Mouse (Mus musculus) MEL (cell line): ENCODE measurements around the gene Angptl2. TPM values are rescaled to one million over a fixed set of nuclear protein-coding genes. Genes with fewer than 3 reads are reported as not detected.
"Not testable (repeated sequence)": the region's sequence is repeated elsewhere in the genome, so short reads cannot be mapped to it uniquely, and the experiment has no call there.

Source experiments
- DNase-seq: peaks from one replicate; pipeline ENCODE4 v3.0.0; 2011; ENCODE audit warnings: low read depth, low spot score
- H3K27ac ChIP-seq: 2 replicates; pipeline ENCODE4 v1.5.1; 2012; ENCODE audit warnings: low read depth, mild to moderate bottlenecking, control low read depth, low read length, moderate library complexity; ENCODE audit not compliant: control insufficient read depth
- H3K27me3 ChIP-seq, 2 experiments: fragments of 150-350 bp in 1 of 2; sonication (generic) in 1 of 2; 2 replicates each; pipeline ENCODE4 v1.6.1; 2012; ENCODE audit warnings: low read length in 2 of 2, mild to moderate bottlenecking in 2 of 2, improper control_type of control experiment in 1 of 2, moderate library complexity in 1 of 2; ENCODE audit not compliant: insufficient read depth in 2 of 2, control insufficient read depth in 1 of 2
- H3K36me3 ChIP-seq, 2 experiments: 2 replicates each; pipeline ENCODE4 v1.6.1; 2012 to 2014; ENCODE audit warnings: low read length in 2 of 2, improper control_type of control experiment in 1 of 2, inconsistent platforms in 1 of 2, mild to moderate bottlenecking in 1 of 2; ENCODE audit not compliant: insufficient read depth in 2 of 2, control insufficient read depth in 1 of 2
- H3K4me1 ChIP-seq, 2 experiments: fragments of 150-350 bp in 1 of 2; sonication (generic) in 1 of 2; 2 replicates each; pipeline ENCODE4 v1.6.1; 2012; ENCODE audit warnings: low read length in 2 of 2, improper control_type of control experiment in 1 of 2, mild to moderate bottlenecking in 1 of 2; ENCODE audit not compliant: insufficient read depth in 2 of 2, control insufficient read depth in 1 of 2
- H3K4me3 ChIP-seq, 2 experiments: fragments of 150-350 bp in 1 of 2; sonication (generic) in 1 of 2; 2 replicates each; pipeline ENCODE4 v1.5.1; 2012; ENCODE audit warnings: low read depth in 2 of 2, low read length in 2 of 2, mild to moderate bottlenecking in 2 of 2, moderate library complexity in 2 of 2, control low read depth in 1 of 2, improper control_type of control experiment in 1 of 2; ENCODE audit not compliant: control insufficient read depth in 1 of 2, insufficient read depth in 1 of 2
- H3K79me2 ChIP-seq: 2 replicates; pipeline ENCODE4 v1.6.1; 2012; ENCODE audit warnings: mild to moderate bottlenecking, low read length, moderate library complexity; ENCODE audit not compliant: control insufficient read depth, poor library complexity, insufficient read depth
- H3K9ac ChIP-seq: 2 replicates; pipeline ENCODE4 v1.6.1; 2012; ENCODE audit warnings: low read depth, mild to moderate bottlenecking, control low read depth, low read length, moderate library complexity; ENCODE audit not compliant: control insufficient read depth, poor library complexity, severe bottlenecking
- H3K9me3 ChIP-seq: fragments of 150-350 bp; sonication (generic); replicated peaks from 2 replicates; pipeline ENCODE4 v1.6.1; 2012; ENCODE audit warnings: mild to moderate bottlenecking, low read length, improper control_type of control experiment, moderate library complexity; ENCODE audit not compliant: insufficient read depth
- BHLHE40 ChIP-seq: IDR thresholded peaks from 2 replicates; pipeline ENCODE4 v1.6.1; 2012; ENCODE audit warnings: low read depth, mild to moderate bottlenecking, inconsistent platforms, low read length, improper control_type of control experiment, borderline replicate concordance
- CHD1 ChIP-seq: IDR thresholded peaks from 2 replicates; pipeline ENCODE4 v1.6.1; 2012; ENCODE audit warnings: low read depth, mild to moderate bottlenecking, inconsistent platforms, low read length, improper control_type of control experiment
- CTCF ChIP-seq, 3 experiments: IDR thresholded peaks in 2 of 3; conservative IDR thresholded peaks in 1 of 3; 2 replicates each; pipeline ENCODE4 v1.5.1; 2011 to 2012; ENCODE audit warnings: low read length in 3 of 3, low read depth in 2 of 3, mild to moderate bottlenecking in 2 of 3, improper control_type of control experiment in 1 of 3, inconsistent platforms in 1 of 3, mixed read lengths in 1 of 3, moderate library complexity in 1 of 3; ENCODE audit not compliant: control insufficient read depth in 1 of 3, insufficient read depth in 1 of 3, poor library complexity in 1 of 3, severe bottlenecking in 1 of 3
- E2F4 ChIP-seq: IDR thresholded peaks from 2 replicates; pipeline ENCODE4 v1.6.1; 2011; ENCODE audit warnings: low read depth, low read length, improper control_type of control experiment, borderline replicate concordance
- ELF1 ChIP-seq: IDR thresholded peaks from 2 replicates; pipeline ENCODE4 v1.6.1; 2014; ENCODE audit warnings: low read depth, mild to moderate bottlenecking, inconsistent platforms, low read length, improper control_type of control experiment, moderate library complexity
- HCFC1 ChIP-seq: IDR thresholded peaks from 2 replicates; pipeline ENCODE4 v1.6.1; 2012; ENCODE audit warnings: low read depth, mild to moderate bottlenecking, inconsistent platforms, low read length, improper control_type of control experiment, moderate library complexity
- JUND ChIP-seq: IDR thresholded peaks from 2 replicates; pipeline ENCODE4 v1.6.1; 2011; ENCODE audit warnings: low read depth, mild to moderate bottlenecking, improper control_type of control experiment, low read length
- MAZ ChIP-seq: IDR thresholded peaks from 2 replicates; pipeline ENCODE4 v1.6.1; 2012; ENCODE audit warnings: low read depth, mild to moderate bottlenecking, inconsistent platforms, low read length, improper control_type of control experiment
- MEF2A ChIP-seq: IDR thresholded peaks from 2 replicates; pipeline ENCODE4 v1.6.1; 2014; ENCODE audit warnings: low read depth, mild to moderate bottlenecking, inconsistent platforms, low read length, improper control_type of control experiment; ENCODE audit not compliant: poor library complexity, insufficient replicate concordance, severe bottlenecking; ENCODE audit errors: extremely low read depth
- MXI1 ChIP-seq: IDR thresholded peaks from 2 replicates; pipeline ENCODE4 v1.6.1; 2011; ENCODE audit warnings: mild to moderate bottlenecking, low read depth, low read length, improper control_type of control experiment
- MYC ChIP-seq: IDR thresholded peaks from 2 replicates; pipeline ENCODE4 v1.6.1; 2011; ENCODE audit warnings: low read depth, mild to moderate bottlenecking, low read length, improper control_type of control experiment, moderate library complexity
- POLR2AphosphoS2 ChIP-seq: IDR thresholded peaks from 2 replicates; pipeline ENCODE4 v1.6.1; 2011; ENCODE audit warnings: low read length, improper control_type of control experiment
- RCOR1 ChIP-seq: IDR thresholded peaks from 2 replicates; pipeline ENCODE4 v1.6.1; 2012; ENCODE audit warnings: low read depth, mild to moderate bottlenecking, inconsistent platforms, low read length, improper control_type of control experiment
- SMC3 ChIP-seq: IDR thresholded peaks from 2 replicates; pipeline ENCODE4 v1.6.1; 2011; ENCODE audit warnings: low read depth, low read length, improper control_type of control experiment
- TCF12 ChIP-seq: IDR thresholded peaks from 2 replicates; pipeline ENCODE4 v1.6.1; 2014; ENCODE audit warnings: low read depth, mild to moderate bottlenecking, inconsistent platforms, low read length, improper control_type of control experiment, moderate library complexity
- UBTF ChIP-seq: IDR thresholded peaks from 2 replicates; pipeline ENCODE4 v1.6.1; 2012; ENCODE audit warnings: low read depth, mild to moderate bottlenecking, inconsistent platforms, low read length, improper control_type of control experiment, moderate library complexity, borderline replicate concordance; ENCODE audit not compliant: insufficient read depth
- USF1 ChIP-seq: IDR thresholded peaks from 2 replicates; pipeline ENCODE4 v1.6.1; 2014; ENCODE audit warnings: low read depth, mild to moderate bottlenecking, inconsistent platforms, low read length, improper control_type of control experiment, moderate library complexity
- USF2 ChIP-seq, 2 experiments: IDR thresholded peaks; 2 replicates each; pipeline ENCODE4 v1.6.1; 2011 to 2012; ENCODE audit warnings: improper control_type of control experiment in 2 of 2, low read length in 2 of 2, borderline replicate concordance in 1 of 2, inconsistent platforms in 1 of 2, low read depth in 1 of 2, mild to moderate bottlenecking in 1 of 2; ENCODE audit not compliant: insufficient read depth in 1 of 2
- ZKSCAN1 ChIP-seq: IDR thresholded peaks from 2 replicates; pipeline ENCODE4 v1.6.1; 2012; ENCODE audit warnings: low read depth, mild to moderate bottlenecking, inconsistent platforms, low read length, improper control_type of control experiment, moderate library complexity
- ZNF384 ChIP-seq: IDR thresholded peaks from 2 replicates; pipeline ENCODE4 v1.6.1; 2012; ENCODE audit warnings: low read depth, mild to moderate bottlenecking, inconsistent platforms, low read length, improper control_type of control experiment
- polyA plus RNA-seq, 2 experiments: library from polyadenylated mRNA; stranded (reverse) in 1 of 2; unstranded in 1 of 2; fragments of >175 nt in 1 of 2; fragments of >200 nt in 1 of 2; gene quantifications; 2 replicates each; pipeline versions ENCODE4 v1.2.1 to v1.2.4; 2012; ENCODE audit warnings: low replicate concordance in 2 of 2, low read depth in 1 of 2; ENCODE audit not compliant: insufficient read length in 2 of 2, insufficient read depth in 1 of 2, missing spikeins in 1 of 2
- total RNA-seq: library from RNA; depleted of rRNA; stranded (reverse); fragments of 300-350 nt; gene quantifications from 2 replicates; pipeline ENCODE4 v1.2.3, GENCODE M21; 2012

Angptl2 gene
- total and polyA plus RNA-seq, 3 experiments: 0.08 TPM; not detected in 2

DNA sequence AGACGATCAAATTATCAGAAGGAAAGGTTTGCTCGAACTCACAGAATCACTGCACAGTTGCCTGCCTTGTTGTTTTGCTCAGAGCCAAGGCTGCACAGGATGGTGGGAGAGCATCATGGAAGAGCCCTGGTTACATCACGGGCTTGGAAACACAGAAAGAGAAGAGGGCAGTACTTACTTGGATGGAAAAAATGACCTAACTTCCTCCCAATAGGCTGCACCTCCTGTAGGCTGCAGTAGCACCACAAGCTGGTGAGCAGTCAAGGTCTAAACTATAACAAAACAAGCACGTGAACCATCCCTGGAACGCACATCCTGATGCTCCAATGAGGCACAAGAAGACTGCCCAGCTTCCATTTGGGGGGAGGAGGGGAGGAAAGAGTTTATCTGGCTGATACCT is 7.7 kb upstream of the Angptl2 start:
- Histone ChIP-seq H3K79me2 (no peaks in the 10 kb centered on the region), H3K4me1 (no peaks in the 10 kb centered on the region), H3K27ac (no peak overlapping the region), H3K27me3 (no peaks in the 10 kb centered on the region), H3K36me3 (no peaks in the 10 kb centered on the region), H3K9ac (no peak overlapping the region), H3K4me3 (no peak overlapping the region), H3K9me3 (no peaks in the 10 kb centered on the region)
- TF ChIP-seq ZNF384: no peak
- no peak for TF ChIP-seq TCF12
- TF ChIP-seq ELF1: no peak
- TF ChIP-seq SMC3: no peak
- TF ChIP-seq UBTF: no peak
- no peak for DNase-seq

GRCm38 (mm10) chr2:33210841-33211240 is 5.0 kb upstream of the Angptl2 start:
- H3K4me1 ChIP-seq: no peaks in the 10 kb centered on the region
- H3K79me2 ChIP-seq: no peaks in the 10 kb centered on the region
- H3K27ac ChIP-seq: no peak overlapping the region
- no peaks in the 10 kb centered on the region for H3K36me3 ChIP-seq
- no peak overlapping the region for H3K9ac ChIP-seq
- H3K9me3 ChIP-seq: no peaks in the 10 kb centered on the region
- no peak for DNase-seq
- no peak overlapping the region for H3K4me3 ChIP-seq
- H3K27me3 ChIP-seq: no peaks in the 10 kb centered on the region
- no peak for TF ChIP-seq ZNF384
- TF ChIP-seq E2F4: no peak
- TF ChIP-seq HCFC1: no peak
- TF ChIP-seq, all 39 proteins: peak for 0

GRCm38 (mm10) chr2:33211263-33211662 is 4.6 kb upstream of the Angptl2 start:
- H3K79me2 ChIP-seq, H3K27me3 ChIP-seq, H3K4me3 ChIP-seq, H3K9me3 ChIP-seq, H3K36me3 ChIP-seq, DNase-seq, H3K4me1 ChIP-seq, H3K27ac ChIP-seq, H3K9ac ChIP-seq: not testable (repeated sequence)

- H3K9ac ChIP-seq: no peak overlapping the region
- DNase-seq: no peak
- H3K4me3 ChIP-seq: no peak overlapping the region
- TF ChIP-seq MXI1: no peak
- no peak for TF ChIP-seq MEF2A
- no peak for TF ChIP-seq POLR2AphosphoS2
- no peak for TF ChIP-seq ZKSCAN1
- no peak for TF ChIP-seq CTCF (IDR thresholded peaks at IDR 0.05 in 2 of 3, conservative IDR thresholded peaks at IDR 0.05 in 1 of 3; ENCODE audit: control insufficient read depth in 1 of 3, insufficient read depth in 1 of 3, low read depth in 2 of 3, low read length in 3 of 3, poor library complexity in 1 of 3, severe bottlenecking in 1 of 3)
- TF ChIP-seq MAZ: no peak
- TF ChIP-seq RCOR1: no peak
- TF ChIP-seq USF1: no peak
- TF ChIP-seq MYC: no peak
- TF ChIP-seq BHLHE40: no peak
- TF ChIP-seq CHD1: no peak
- TF ChIP-seq USF2 (IDR thresholded peaks at IDR 0.05; ENCODE audit: borderline replicate concordance in 1 of 2, insufficient read depth in 1 of 2, low read depth in 1 of 2, low read length in 2 of 2): no peak
- no peak for TF ChIP-seq JUND
- TF ChIP-seq SMC3: no peak
Observed at GRCm38 (mm10) chr2:33215177-33215699, 631 bp upstream of the Angptl2 start.

More at GRCm38 (mm10) chr2:33215177-33215699, 631 bp upstream of the Angptl2 start:
- no peaks in the 10 kb centered on the region for H3K4me1 ChIP-seq
- H3K79me2 ChIP-seq: no peaks in the 10 kb centered on the region
- H3K27me3 ChIP-seq: no peaks in the 10 kb centered on the region
- H3K27ac ChIP-seq: no peak overlapping the region
- no peaks in the 10 kb centered on the region for H3K36me3 ChIP-seq
- no peaks in the 10 kb centered on the region for H3K9me3 ChIP-seq
